Mouse (Mus musculus) megakaryocyte progenitor cell, adult 5-6 weeks (primary cell): ENCODE results near the gene Slc25a33. TPM values are rescaled to one million over a fixed set of nuclear protein-coding genes. Genes with fewer than 3 reads are reported as not detected.
A peak's percentile ranks its signal among the peaks of the same experiment; 100 is the strongest.

Source experiments
- ATAC-seq: replicated peaks from 2 replicates; pipeline ENCODE4 v1.8.0; 2016; ENCODE audit warnings: mild to moderate bottlenecking, moderate TSS enrichment, inconsistent platforms; ENCODE audit not compliant: poor library complexity
- total RNA-seq, 2 experiments: library from RNA; stranded (forward) in 1 of 2; stranded (reverse) in 1 of 2; fragments of 157-497, 149-512 nt in 1 of 2; fragments of 200-1000 nt in 1 of 2; gene quantifications; 2 replicates each; pipeline versions ENCODE4 v1.2.3 to v1.2.4; 2015 to 2017

The Slc25a33 gene
- total RNA-seq, 2 experiments from 2014 or later: 3.8 to 8.6 TPM

GRCm38 (mm10) chr4:149796567-149797219 lies 22.6 kb upstream of the Slc25a33 start:
- no peak for ATAC-seq

GRCm38 (mm10) chr4:149794966-149795477 lies 20.9 kb upstream of the Slc25a33 start:
- no peak for ATAC-seq

GRCm38 (mm10) chr4:149794010-149794338 lies 19.9 kb upstream of the Slc25a33 start:
- no peak for ATAC-seq

- ATAC-seq: no peak
These were observed 19.3 kb upstream of the Slc25a33 start for GRCm38 (mm10) chr4:149793156-149794009.

GRCm38 (mm10) chr4:149792159-149792800 lies 18.2 kb upstream of the Slc25a33 start:
- peak; percentile 61 for ATAC-seq

GRCm38 (mm10) chr4:149791470-149791869 lies 17.4 kb upstream of the Slc25a33 start:
- ATAC-seq: no peak

- no peak for ATAC-seq
These were observed 16.9 kb upstream of the Slc25a33 start for GRCm38 (mm10) chr4:149790969-149791368.

- ATAC-seq: peak; percentile 68
These were observed 16.5 kb upstream of the Slc25a33 start for GRCm38 (mm10) chr4:149790546-149790945.

GRCm38 (mm10) chr4:149789421-149790194 lies 15.5 kb upstream of the Slc25a33 start:
- peak; percentile 47 for ATAC-seq

- ATAC-seq: no peak
These were observed 10.8 kb upstream of the Slc25a33 start for GRCm38 (mm10) chr4:149784901-149785300.

GRCm38 (mm10) chr4:149784371-149784770 lies 10.3 kb upstream of the Slc25a33 start:
- no peak for ATAC-seq

GRCm38 (mm10) chr4:149782975-149783374 lies 8.9 kb upstream of the Slc25a33 start:
- ATAC-seq: no peak

GRCm38 (mm10) chr4:149780565-149781356 lies 6.7 kb upstream of the Slc25a33 start:
- ATAC-seq: peak; percentile 88

GRCm38 (mm10) chr4:149779966-149780365 lies 5.9 kb upstream of the Slc25a33 start:
- peak; percentile 7; the same call in 1 of the 2 replicates for ATAC-seq

GRCm38 (mm10) chr4:149777126-149777525 lies 3.0 kb upstream of the Slc25a33 start:
- no peak for ATAC-seq

GRCm38 (mm10) chr4:149775760-149776362 lies 1.8 kb upstream of the Slc25a33 start:
- no peak for ATAC-seq

GRCm38 (mm10) chr4:149775330-149775729 lies 1.3 kb upstream of the Slc25a33 start:
- ATAC-seq: no peak

GRCm38 (mm10) chr4:149773408-149774093 lies 526 bp downstream of the Slc25a33 start:
- ATAC-seq: peak; percentile 26; the same call in 1 of the 2 replicates

- peak; percentile 40 for ATAC-seq
These were observed 1.7 kb downstream of the Slc25a33 start for GRCm38 (mm10) chr4:149772394-149772793.
